Mouse (Mus musculus) lung, postnatal 10 days (tissue): Measurements from ENCODE around the gene Ppp4r1.

Source experiments
- DNase-seq: peaks from one replicate; pipeline ENCODE4 v3.0.0; 2021

The Ppp4r1 gene

GRCm38 (mm10) chr17:65782551-65783141 lies at the start of gene Ppp4r1:
Ppp4r1 (plus strand) TSS chr17:65782573.
- peak; percentile 89 for DNase-seq

- no peak for DNase-seq
Measured at GRCm38 (mm10) chr17:65732666-65733065, 49.7 kb upstream of the Ppp4r1 start.

- DNase-seq = no peak
Measured at GRCm38 (mm10) chr17:65735088-65735487, 47.3 kb upstream of the Ppp4r1 start.

- peak; percentile 32 for DNase-seq
Measured at GRCm38 (mm10) chr17:65737175-65737574, 45.2 kb upstream of the Ppp4r1 start.

- DNase-seq = peak; percentile 52
Measured at GRCm38 (mm10) chr17:65737622-65738021, 44.8 kb upstream of the Ppp4r1 start.

DNA sequence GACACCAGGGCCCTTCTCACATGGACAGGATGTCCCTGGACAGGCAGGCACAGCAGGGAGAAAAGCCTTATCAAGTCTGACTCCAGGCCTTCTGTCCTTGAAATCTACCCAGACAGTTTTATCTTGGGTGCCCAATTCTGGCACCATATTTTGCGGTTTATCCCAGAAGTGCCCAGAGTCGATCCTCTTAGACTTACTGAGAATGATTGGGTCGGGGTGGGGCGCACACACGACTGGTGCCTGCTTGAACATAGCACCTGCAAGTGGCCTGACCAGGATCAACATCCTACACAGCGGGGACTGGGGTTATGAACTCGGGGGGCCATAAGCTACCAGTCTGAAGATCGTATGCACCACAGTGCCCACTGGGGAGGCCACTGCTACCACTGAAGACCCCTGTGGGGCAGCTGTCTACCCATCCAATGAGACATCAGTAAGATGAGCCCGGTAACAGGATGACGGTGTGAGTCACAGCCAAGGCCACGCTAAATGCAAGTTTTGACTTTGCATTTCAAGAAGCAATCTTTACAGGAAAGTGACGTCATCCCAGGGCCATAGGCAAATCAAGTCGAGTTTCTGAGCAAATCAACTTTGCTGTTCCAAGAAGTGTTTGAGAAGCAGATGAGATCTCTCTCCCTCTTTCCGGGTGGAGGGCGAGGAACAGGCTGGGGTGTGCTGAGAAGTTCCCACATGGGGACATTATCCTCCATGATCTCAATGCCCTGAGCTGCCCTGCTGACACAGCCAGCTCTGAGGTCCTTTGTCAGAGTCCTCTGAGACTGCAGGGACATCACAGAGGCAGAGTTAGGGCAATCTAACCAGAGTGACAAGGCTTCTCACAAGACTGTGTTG lies 42.3 kb upstream of the Ppp4r1 start:
- DNase-seq = no peak

DNA sequence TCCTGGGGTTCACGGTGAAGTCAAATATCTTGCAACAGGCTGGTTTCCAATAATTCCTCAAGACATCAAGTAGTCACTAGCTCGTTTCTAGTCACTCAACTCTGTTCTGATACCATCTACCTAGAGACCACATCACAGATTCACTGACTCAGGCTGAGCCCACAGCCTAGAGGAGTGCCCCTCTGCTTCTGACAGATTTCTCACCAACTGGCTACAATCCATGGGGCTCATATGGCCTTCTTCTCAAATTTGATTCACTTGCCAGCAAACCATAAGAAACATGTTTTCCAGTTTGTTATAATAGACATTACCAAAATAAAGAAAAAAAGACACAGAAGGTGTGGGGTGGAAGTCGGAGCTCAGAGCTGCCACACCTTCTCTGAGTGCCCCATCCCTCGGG lies 40.8 kb upstream of the Ppp4r1 start:
- no peak for DNase-seq

DNA sequence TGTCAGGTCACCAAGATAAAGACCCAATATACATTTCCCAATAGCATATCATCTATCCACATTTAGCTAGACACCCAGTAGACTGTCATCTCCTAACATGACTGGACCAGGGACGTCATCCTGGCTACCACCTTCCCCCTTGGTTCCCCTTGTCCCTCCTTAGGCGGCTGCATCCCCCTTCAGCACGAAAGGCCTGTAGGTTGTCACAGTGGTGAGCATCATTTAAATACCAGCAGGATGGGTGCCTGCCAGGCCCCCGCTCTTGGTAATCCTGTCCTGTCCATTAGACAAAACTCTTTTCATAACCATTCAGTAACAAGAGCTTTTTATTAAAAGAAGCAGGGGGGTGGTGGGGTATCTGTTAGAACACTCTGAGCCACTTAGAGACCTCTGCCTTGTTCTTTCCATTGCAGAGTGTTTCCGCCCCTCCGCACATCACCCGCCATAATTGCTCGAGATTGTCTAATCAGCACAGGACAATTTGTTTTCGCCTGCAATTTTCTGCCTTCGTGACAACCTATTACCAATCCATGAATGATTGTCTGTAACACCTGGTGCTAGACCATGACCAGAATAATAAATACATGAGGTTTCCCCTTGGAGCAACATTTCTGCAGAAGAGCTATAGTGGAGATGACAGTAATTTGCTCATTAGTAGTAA lies 40.0 kb upstream of the Ppp4r1 start:
- DNase-seq = no peak

- no peak for DNase-seq
Measured at GRCm38 (mm10) chr17:65742969-65743368, 39.4 kb upstream of the Ppp4r1 start.

DNA sequence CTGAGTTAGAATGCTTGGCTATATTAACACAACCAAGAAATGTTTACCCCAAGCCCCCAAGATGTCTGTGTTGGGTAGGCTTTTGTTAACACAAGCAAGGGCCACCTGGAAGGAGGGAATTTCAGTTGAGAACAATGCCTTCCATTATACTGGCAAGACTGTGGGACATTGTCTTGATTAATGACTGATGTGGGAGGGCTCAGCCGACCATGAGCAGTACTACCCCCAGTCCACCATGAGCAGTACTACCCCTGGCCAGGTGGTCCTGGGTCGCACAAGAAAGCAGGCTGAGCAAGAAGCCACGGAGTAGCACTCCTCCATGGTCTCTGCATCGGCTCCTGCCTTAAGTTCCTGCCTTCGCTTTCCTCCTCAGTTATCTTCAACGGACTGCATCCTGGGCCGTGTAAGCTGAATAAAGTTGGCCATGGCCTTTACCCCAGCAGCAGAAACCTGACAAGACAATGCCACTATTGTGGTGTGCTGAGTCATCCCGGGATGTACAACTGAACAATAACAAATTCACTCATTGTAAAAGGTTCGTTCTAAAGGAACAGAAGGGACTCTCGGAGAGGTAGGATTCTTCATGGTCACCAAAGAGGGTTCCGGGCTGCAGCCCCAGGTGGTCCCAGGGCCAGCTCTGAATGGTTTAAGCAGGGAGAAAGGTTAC lies 38.6 kb upstream of the Ppp4r1 start:
- no peak for DNase-seq

DNA sequence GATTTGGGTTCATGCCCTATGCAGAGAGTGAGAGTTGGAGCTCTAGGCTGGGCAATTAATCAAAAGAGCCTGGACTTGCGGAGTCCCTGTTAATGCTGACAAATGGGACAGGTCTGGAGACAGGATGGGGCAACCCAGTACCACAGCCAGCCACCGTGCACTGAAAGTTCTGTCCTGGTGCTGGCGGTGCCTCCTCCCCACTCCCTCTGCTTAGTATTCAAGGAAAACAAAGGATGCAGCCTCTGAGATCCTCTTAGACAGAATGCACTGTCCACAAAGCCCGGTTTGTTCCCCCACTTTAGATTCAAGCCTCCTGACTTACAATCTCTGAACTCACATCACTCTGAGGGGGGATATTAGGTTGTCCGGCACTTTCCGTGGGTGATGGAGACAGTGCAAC lies 36.1 kb upstream of the Ppp4r1 start:
- no peak for DNase-seq

- DNase-seq = no peak
Measured at GRCm38 (mm10) chr17:65748997-65749396, 33.4 kb upstream of the Ppp4r1 start.

DNA sequence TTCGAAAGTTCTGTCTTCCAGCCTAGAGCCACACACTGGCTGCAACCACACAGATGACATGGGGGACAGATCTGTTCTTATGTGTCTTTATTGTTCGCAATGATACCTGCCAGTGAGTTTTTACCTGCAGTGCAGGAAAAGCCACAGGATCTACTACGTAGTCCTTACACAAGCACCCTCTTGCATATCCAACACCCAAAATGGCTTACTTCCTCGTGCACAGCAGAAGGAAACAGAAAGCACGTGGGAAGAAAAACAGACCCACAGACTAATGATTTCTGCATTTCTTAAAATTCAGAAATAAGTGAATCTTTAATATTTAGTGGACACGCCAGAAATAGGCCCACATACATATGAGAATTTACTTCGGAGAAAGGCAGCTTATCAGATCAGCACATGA lies 32.6 kb upstream of the Ppp4r1 start:
- DNase-seq = no peak

DNA sequence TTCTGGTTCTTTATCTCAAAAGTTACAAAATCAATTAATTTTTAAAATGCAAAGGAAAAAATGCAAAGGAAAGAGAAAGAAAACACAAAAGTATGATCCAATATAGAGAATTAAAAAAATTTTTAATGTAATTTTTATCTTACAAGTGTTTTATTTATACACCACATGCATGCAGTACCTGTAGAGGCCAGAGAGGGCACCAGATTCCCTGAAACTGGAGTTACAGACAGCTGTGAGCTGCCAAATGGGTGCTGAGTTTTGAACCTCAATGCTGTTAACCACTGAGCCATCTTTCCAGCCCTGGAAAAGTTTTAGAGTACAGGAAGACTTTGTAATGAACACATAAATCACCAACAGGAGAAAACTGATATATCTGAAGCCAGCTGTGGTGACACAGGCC lies 32.1 kb upstream of the Ppp4r1 start:
- peak; percentile 27 for DNase-seq

- no peak for DNase-seq
Measured at GRCm38 (mm10) chr17:65753130-65753529, 29.2 kb upstream of the Ppp4r1 start.

DNA sequence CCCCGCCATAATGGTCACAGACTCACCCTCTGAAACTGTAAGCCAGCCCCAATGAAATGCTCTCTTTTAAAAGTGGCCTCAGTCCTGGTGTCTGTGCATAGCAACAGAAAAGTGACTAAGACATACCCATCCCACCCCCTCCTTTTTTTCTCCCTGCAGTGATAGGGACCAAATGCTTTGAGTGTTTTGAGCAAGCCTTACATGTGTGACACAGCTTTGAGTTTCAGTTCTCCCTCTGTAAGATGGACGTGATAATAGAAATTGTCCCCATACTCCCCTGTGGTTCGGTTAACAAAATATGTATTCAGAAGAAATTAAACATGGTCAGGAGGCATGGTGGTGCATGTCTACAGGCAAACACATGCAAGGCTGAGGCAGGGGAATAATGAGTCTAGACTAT lies 26.5 kb upstream of the Ppp4r1 start:
- DNase-seq = no peak

DNA sequence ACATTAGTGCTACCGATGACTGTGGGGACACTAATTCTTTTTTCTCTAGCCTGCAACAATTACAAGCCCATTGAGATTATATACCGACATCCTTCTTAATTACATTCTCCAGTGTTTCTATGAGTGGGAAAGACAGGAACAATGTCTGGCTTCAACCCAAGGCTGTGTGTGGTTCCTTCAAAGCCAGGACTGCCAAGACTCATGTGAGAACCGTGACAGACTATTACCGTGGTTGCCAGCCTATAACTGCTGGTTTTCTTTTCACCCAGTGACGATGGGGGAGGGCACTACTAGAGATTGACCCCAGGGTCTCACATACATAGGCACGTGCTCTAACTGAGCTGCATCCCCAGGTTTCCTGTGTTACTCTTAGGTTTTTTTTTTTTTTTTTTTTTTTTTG lies 25.2 kb upstream of the Ppp4r1 start:
- peak; percentile 56 for DNase-seq

- no peak for DNase-seq
Measured at GRCm38 (mm10) chr17:65763221-65763620, 19.2 kb upstream of the Ppp4r1 start.

GRCm38 (mm10) chr17:65768486-65768885 lies 13.9 kb upstream of the Ppp4r1 start:
- DNase-seq = peak; percentile 59

DNA sequence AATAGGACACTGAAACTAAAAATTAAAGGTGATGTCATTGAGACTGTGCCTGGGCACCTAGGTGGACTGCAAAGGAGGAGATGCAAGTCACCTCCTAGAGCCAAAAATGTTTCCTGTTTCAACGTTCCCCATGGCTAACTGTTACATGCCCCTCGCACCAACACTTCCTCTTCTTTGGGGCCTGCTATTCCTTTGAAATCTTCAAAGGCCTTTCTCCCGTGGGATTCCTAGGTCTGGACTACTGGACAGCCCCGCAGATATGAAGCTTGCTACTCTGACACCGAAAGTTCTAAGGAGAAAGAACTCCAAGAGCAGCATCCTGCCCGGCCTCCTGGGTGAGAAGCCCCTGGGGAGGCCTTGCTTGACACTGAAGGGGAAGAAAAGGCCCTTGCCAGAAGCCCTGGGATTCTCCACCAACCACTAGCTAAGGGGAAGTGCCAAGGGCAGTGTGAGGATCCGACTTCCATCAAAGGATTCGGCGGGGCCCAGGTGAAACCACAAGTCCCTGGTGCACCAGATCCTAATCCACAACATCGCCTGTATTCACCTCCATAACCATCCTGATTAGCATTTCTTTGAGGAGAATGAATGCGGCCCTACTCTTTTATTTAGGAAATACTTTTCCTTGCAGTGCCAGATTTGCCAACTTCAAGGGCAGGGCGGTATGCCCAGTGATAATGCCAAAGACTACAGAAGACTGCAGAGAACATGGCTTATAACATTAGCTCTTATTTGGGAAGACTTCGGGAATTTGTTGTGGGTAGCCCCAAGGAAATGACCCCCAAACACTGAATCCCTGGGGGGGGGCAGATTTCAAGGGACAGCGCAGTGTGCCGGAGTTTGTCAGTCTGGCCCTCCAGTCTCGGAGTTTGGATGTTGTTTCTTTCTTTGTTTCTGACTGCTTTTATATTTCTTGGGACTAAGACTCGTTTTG lies 11.1 kb upstream of the Ppp4r1 start:
- DNase-seq = peak; percentile 27

DNA sequence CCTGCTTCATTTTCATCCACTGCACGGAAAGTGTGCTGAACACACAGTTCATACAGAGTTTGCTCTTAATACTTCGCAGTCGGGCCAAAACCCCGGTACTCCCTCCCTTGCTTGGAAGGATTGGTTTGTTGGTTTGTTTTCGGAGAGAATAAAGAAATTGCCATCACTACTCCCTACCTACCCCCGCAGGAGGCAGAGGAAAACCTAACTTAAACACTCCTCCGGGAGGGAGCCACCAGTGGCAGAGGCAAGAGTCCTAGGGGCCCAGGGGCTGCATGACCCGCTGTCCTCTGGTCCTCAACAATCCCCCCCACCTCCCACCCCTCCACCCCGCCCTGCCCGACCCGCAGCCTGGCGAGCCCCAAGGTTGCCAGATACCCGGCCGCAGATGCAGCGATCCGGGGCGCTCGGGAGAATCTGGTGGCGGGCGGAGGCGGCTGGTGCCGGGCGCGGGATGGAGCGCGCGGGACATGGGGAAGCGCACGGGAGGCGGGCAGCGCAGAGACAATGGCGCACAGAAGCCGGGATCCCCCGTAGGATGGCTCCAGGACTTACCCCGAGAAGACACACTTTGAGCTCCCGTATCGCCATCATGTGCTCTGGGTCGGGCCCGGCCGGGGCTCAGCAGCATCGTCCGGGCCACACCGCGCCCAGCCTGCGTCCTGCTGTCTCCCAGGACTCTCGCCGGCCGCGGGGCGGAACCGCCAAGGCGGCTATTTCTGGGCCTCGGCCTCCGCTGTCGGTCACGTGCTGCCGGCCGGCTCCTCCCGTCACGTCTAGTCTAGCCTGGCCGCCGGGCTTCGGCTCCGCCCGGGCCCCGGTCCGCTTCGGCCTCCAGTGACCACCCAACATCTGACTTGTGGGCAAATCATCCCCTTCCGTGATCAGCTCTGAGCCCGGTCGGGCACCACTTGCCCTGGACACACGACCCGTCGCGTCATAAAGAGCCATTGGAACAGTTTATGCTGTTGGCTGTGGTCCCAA lies 10.1 kb upstream of the Ppp4r1 start, which contains the start of gene Rab31:
Gene Rab31, minus strand, starts transcription at position 802 of the 984 bp plus-strand sequence.
- DNase-seq = peak; percentile 93
